24 mouse cellular contexts compared by ENCODE assay signal in the genomic region with DNA sequence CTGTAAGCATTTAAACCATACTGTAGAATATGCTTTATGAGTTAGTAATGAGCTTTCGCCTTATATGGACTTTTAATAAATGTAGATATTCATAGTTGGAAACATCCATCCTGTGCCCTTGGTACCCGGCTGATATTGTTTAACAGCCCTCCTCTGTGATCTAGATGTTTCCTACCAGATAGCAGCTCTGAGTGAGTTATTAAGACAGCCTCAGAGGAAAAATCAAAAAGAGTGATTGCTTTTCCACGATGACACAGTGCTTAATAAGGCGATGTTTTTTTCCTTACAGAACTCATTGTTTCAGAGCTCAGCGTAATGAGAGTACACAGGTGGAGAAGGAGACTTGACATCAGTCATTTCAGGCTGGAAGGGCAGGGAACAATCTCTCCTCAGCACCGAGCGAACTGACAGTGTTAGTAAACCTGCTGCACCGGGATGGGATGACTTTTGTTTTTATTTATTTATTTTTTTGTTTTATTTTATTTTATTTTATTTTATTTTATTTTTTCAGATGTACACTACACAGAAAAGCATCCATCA.
DNase-seq lines count a peak whose midpoint lies in the region; ATAC-seq lines count a peak whose summit lies in the region.
"Had no signal": no experiment of that assay in that cellular context is flagged by ENCODE, and none has a peak within 500 bp of the region (broad histone marks: within the 10 kb centered on the region; RNA-seq: fewer than 3 reads in every experiment).

No protein-coding gene starts in this region.

- H3K27me3 ChIP-seq in midbrain, embryonic 15.5 days (replicated peaks): no peaks in the 10 kb centered on the region
- H3K27me3 ChIP-seq in midbrain, embryonic 16.5 days (ENCODE audit: control insufficient read depth, insufficient read depth, low read depth, low read length): no peaks in the 10 kb centered on the region
- no peaks in the 10 kb centered on the region for H3K27me3 ChIP-seq in hindbrain, embryonic 13.5 days
- no peaks in the 10 kb centered on the region for H3K27me3 ChIP-seq in hindbrain, embryonic 16.5 days (replicated peaks; ENCODE audit: control insufficient read depth, insufficient read depth, low read length)
- no peaks in the 10 kb centered on the region for H3K27me3 ChIP-seq in neural tube, embryonic 15.5 days (replicated peaks)
- H3K27me3 ChIP-seq: embryonic facial prominence, embryonic 13.5 days; heart, embryonic 12.5 days; liver, embryonic 13.5 days; stomach, embryonic 15.5 days had no signal

- ATAC-seq in midbrain, embryonic 15.5 days (replicated peaks): peak; percentile 39; the same call in 1 of the 2 replicates
- no peak for ATAC-seq in midbrain, embryonic 16.5 days
- peak; percentile 81 for ATAC-seq in hindbrain, embryonic 13.5 days (ENCODE audit: low FRiP score)
- peak; percentile 75; the same call in 1 of the 2 replicates for ATAC-seq in hindbrain, embryonic 16.5 days
- peak; percentile 75 for ATAC-seq in neural tube, embryonic 15.5 days (ENCODE audit: low FRiP score)

- 70% methylated on average over 8 of the region's 8 CpGs for WGBS in midbrain, embryonic 15.5 days
- WGBS in midbrain, embryonic 16.5 days: 71% methylated on average over 8 of the region's 8 CpGs
- whole genome bisulfite sequencing in hindbrain, embryonic 13.5 days: 50% methylated on average over 8 of the region's 8 CpGs
- 58% methylated on average over 8 of the region's 8 CpGs for WGBS in hindbrain, embryonic 16.5 days
- WGBS in neural tube, embryonic 15.5 days: 49% methylated on average over 8 of the region's 8 CpGs

- no peaks in the 10 kb centered on the region for H3K4me1 ChIP-seq in midbrain, embryonic 15.5 days
- no peaks in the 10 kb centered on the region for H3K4me1 ChIP-seq in midbrain, embryonic 16.5 days (ENCODE audit: control insufficient read depth, insufficient read depth, low read length)
- H3K4me1 ChIP-seq in hindbrain, embryonic 13.5 days (replicated peaks): 0 out of 2 replicates have a peak, but pooled peaks cover 2% of the 10 kb centered on the region
- no peaks in the 10 kb centered on the region for H3K4me1 ChIP-seq in hindbrain, embryonic 16.5 days (ENCODE audit: control insufficient read depth, insufficient read depth, low read depth, low read length)
- H3K4me1 ChIP-seq in neural tube, embryonic 15.5 days: no peaks in the 10 kb centered on the region
- H3K4me1 ChIP-seq: embryonic facial prominence, embryonic 13.5 days; heart, embryonic 12.5 days; liver, embryonic 13.5 days; stomach, embryonic 15.5 days had no signal

- H3K4me3 ChIP-seq in midbrain, embryonic 15.5 days: no peak overlapping the region
- no peak overlapping the region for H3K4me3 ChIP-seq in midbrain, embryonic 16.5 days (ENCODE audit: low read depth, low read length)
- no peak overlapping the region for H3K4me3 ChIP-seq in hindbrain, embryonic 13.5 days
- no peak overlapping the region for H3K4me3 ChIP-seq in hindbrain, embryonic 16.5 days (ENCODE audit: low read length)
- no peak overlapping the region for H3K4me3 ChIP-seq in neural tube, embryonic 15.5 days (replicated peaks)
- H3K4me3 ChIP-seq: embryonic facial prominence, embryonic 13.5 days; heart, adult 2 months; heart, embryonic 12.5 days; layer of hippocampus, adult 2 months; left cerebral cortex, adult 2 months; liver, embryonic 13.5 days; stomach, embryonic 15.5 days had no signal

- no peak for DNase-seq in spleen, postnatal 4 days (ENCODE audit: low spot score in 2 of 2)
- no peak for DNase-seq in gastrocnemius, postnatal 25 days
- DNase-seq: adrenal gland, postnatal 25 days; B cell, adult 2 months; cerebellum, adult 18-20 months; cerebellum, postnatal 10 days; gastrocnemius, postnatal 36 days; heart, adult 2 months; heart, postnatal 4 days; kidney, adult 2 months; kidney, postnatal 36 days; liver, embryonic 13.5 days; lung, adult 18-20 months; lung, postnatal 14 days had no signal

- no peak overlapping the region for H3K27ac ChIP-seq in midbrain, embryonic 15.5 days
- no peak overlapping the region for H3K27ac ChIP-seq in midbrain, embryonic 16.5 days (ENCODE audit: low read length)
- no peak overlapping the region for H3K27ac ChIP-seq in hindbrain, embryonic 13.5 days
- no peak overlapping the region for H3K27ac ChIP-seq in hindbrain, embryonic 16.5 days (ENCODE audit: low read depth, low read length)
- no peak overlapping the region for H3K27ac ChIP-seq in neural tube, embryonic 15.5 days (replicated peaks)
- H3K27ac ChIP-seq: embryonic facial prominence, embryonic 13.5 days; heart, adult 2 months; layer of hippocampus, adult 2 months; left cerebral cortex, adult 2 months; liver, embryonic 13.5 days; stomach, embryonic 15.5 days had no signal

- H3K4me2 ChIP-seq in midbrain, embryonic 15.5 days: no peak overlapping the region
- H3K4me2 ChIP-seq in midbrain, embryonic 16.5 days (ENCODE audit: low read length): no peak overlapping the region
- H3K4me2 ChIP-seq in hindbrain, embryonic 13.5 days: no peak overlapping the region
- no peak overlapping the region for H3K4me2 ChIP-seq in hindbrain, embryonic 16.5 days (ENCODE audit: low read length)
- no peak overlapping the region for H3K4me2 ChIP-seq in neural tube, embryonic 15.5 days
- H3K4me2 ChIP-seq: embryonic facial prominence, embryonic 13.5 days; heart, embryonic 12.5 days; liver, embryonic 13.5 days; stomach, embryonic 15.5 days had no signal

- H3K36me3 ChIP-seq in midbrain, embryonic 15.5 days (replicated peaks): no peaks in the 10 kb centered on the region
- H3K36me3 ChIP-seq in midbrain, embryonic 16.5 days (ENCODE audit: control insufficient read depth, insufficient read depth, low read length): no peaks in the 10 kb centered on the region
- no peaks in the 10 kb centered on the region for H3K36me3 ChIP-seq in hindbrain, embryonic 13.5 days
- no peaks in the 10 kb centered on the region for H3K36me3 ChIP-seq in hindbrain, embryonic 16.5 days (ENCODE audit: control insufficient read depth, insufficient read depth, low read length)
- H3K36me3 ChIP-seq in neural tube, embryonic 15.5 days: no peaks in the 10 kb centered on the region
- H3K36me3 ChIP-seq: embryonic facial prominence, embryonic 13.5 days; heart, embryonic 12.5 days; liver, embryonic 13.5 days; stomach, embryonic 15.5 days had no signal

- no peak overlapping the region for H3K9ac ChIP-seq in midbrain, embryonic 15.5 days
- H3K9ac ChIP-seq in midbrain, embryonic 16.5 days (ENCODE audit: low read depth, low read length): no peak overlapping the region
- H3K9ac ChIP-seq in hindbrain, embryonic 13.5 days: no peak overlapping the region
- H3K9ac ChIP-seq in hindbrain, embryonic 16.5 days (ENCODE audit: low read depth, low read length): no peak overlapping the region
- H3K9ac ChIP-seq in neural tube, embryonic 15.5 days (replicated peaks): no peak overlapping the region
- H3K9ac ChIP-seq: embryonic facial prominence, embryonic 13.5 days; heart, embryonic 12.5 days; liver, embryonic 13.5 days; stomach, embryonic 15.5 days had no signal

- H3K9me3 ChIP-seq in midbrain, embryonic 15.5 days: no peaks in the 10 kb centered on the region
- no peaks in the 10 kb centered on the region for H3K9me3 ChIP-seq in midbrain, embryonic 16.5 days (replicated peaks; ENCODE audit: control insufficient read depth, low read length, poor library complexity, severe bottlenecking)
- H3K9me3 ChIP-seq in hindbrain, embryonic 13.5 days: no peaks in the 10 kb centered on the region
- H3K9me3 ChIP-seq in hindbrain, embryonic 16.5 days (ENCODE audit: control insufficient read depth, low read length): no peaks in the 10 kb centered on the region
- no peaks in the 10 kb centered on the region for H3K9me3 ChIP-seq in neural tube, embryonic 15.5 days (replicated peaks)
- H3K9me3 ChIP-seq: embryonic facial prominence, embryonic 13.5 days; heart, embryonic 12.5 days; liver, embryonic 13.5 days; stomach, embryonic 15.5 days had no signal
